Comparison of ENCODE assay signal across 13 mouse cellular contexts in genomic region chr4:141283879-141284411, GRCm38 (mm10). TPM values are rescaled to one million over a fixed set of nuclear protein-coding genes. Genes with fewer than 3 reads are reported as not detected.
DNase-seq lines count a peak whose midpoint lies in the region; ATAC-seq lines count a peak whose summit lies in the region.
"Had no signal": no experiment of that assay in that cellular context is flagged by ENCODE, and none has a peak within 500 bp of the region (broad histone marks: within the 10 kb centered on the region; RNA-seq: fewer than 3 reads in every experiment).

No protein-coding gene starts in this region.

- no peaks in the 10 kb centered on the region for H3K9me3 ChIP-seq in intestine, embryonic 16.5 days (ENCODE audit: control insufficient read depth, low read length)
- no peaks in the 10 kb centered on the region for H3K9me3 ChIP-seq in intestine, embryonic 15.5 days
- H3K9me3 ChIP-seq: liver, embryonic 15.5 days had no signal

- WGBS in intestine, embryonic 16.5 days, result 27% methylated on average over 8 of the region's 8 CpGs
- WGBS in intestine, embryonic 15.5 days, result 21% methylated on average over 8 of the region's 8 CpGs

- H3K27me3 ChIP-seq in intestine, embryonic 16.5 days (replicated peaks; ENCODE audit: control insufficient read depth, insufficient read depth, low read length), result no peaks in the 10 kb centered on the region
- peaks cover 10% of the 10 kb centered on the region for H3K27me3 ChIP-seq in intestine, embryonic 15.5 days (replicated peaks)

- H3K9ac ChIP-seq in intestine, embryonic 16.5 days (ENCODE audit: low read depth, low read length), result peak overlapping the region; percentile 41; the same call in 1 of the 2 replicates
- no peak overlapping the region for H3K9ac ChIP-seq in intestine, embryonic 15.5 days
- H3K9ac ChIP-seq: forebrain, postnatal 0 days; liver, embryonic 15.5 days had no signal

- no peak overlapping the region for H3K4me3 ChIP-seq in intestine, embryonic 16.5 days (ENCODE audit: low read length)
- H3K4me3 ChIP-seq in intestine, embryonic 15.5 days (replicated peaks), result no peak overlapping the region
- H3K4me3 ChIP-seq: liver, embryonic 15.5 days had no signal

- intact Hi-C loops in gastrocnemius, postnatal 14 days (cut with DNase I; ENCODE audit: low total_unique reads), result no loop called here

- no peaks in the 10 kb centered on the region for H3K36me3 ChIP-seq in intestine, embryonic 16.5 days (ENCODE audit: control insufficient read depth, insufficient read depth, low read length)
- H3K36me3 ChIP-seq in intestine, embryonic 15.5 days, result no peaks in the 10 kb centered on the region
- H3K36me3 ChIP-seq: liver, embryonic 15.5 days had no signal

- H3K27ac ChIP-seq in intestine, embryonic 16.5 days (ENCODE audit: low read length), result no peak overlapping the region
- no peak overlapping the region for H3K27ac ChIP-seq in intestine, embryonic 15.5 days
- H3K27ac ChIP-seq: liver, embryonic 15.5 days had no signal

- ATAC-seq in intestine, embryonic 16.5 days, result no peak
- no peak for ATAC-seq in intestine, embryonic 15.5 days
- ATAC-seq in inflammation-experienced regulatory T-cells, adult 6 months, result no peak
- ATAC-seq: forebrain, postnatal 0 days had no signal

- peaks cover 58% of the 10 kb centered on the region for H3K4me1 ChIP-seq in intestine, embryonic 16.5 days (ENCODE audit: control insufficient read depth, insufficient read depth, low read length)
- peaks cover 50% of the 10 kb centered on the region for H3K4me1 ChIP-seq in intestine, embryonic 15.5 days (replicated peaks)

- peak; percentile 28 for DNase-seq in gastrocnemius, postnatal 10 days
- no peak for DNase-seq in gastrocnemius, postnatal 14 days
- DNase-seq in 3134 (ENCODE audit: extremely low read depth, insufficient read length, low spot score), result peak; percentile 54
- DNase-seq in Muller cell, postnatal 12 days (ENCODE audit: inconsistent ontology term), result peak; percentile 53
- no peak for DNase-seq in B cell, adult 2 months
- DNase-seq: forebrain, postnatal 0 days; gastrocnemius, postnatal 36 days; kidney, postnatal 14 days had no signal

- H3K4me2 ChIP-seq in intestine, embryonic 16.5 days (ENCODE audit: low read depth, low read length), result no peak overlapping the region
- H3K4me2 ChIP-seq in intestine, embryonic 15.5 days (replicated peaks), result no peak overlapping the region
- H3K4me2 ChIP-seq: liver, embryonic 15.5 days had no signal

RNA-seq across cellular contexts. Expression of gene Epha2, which starts 17.1 kb away (rescaled TPM):
- 1 to 10 TPM; 3.9 to 5.9 TPM for total RNA-seq in gastrocnemius, postnatal 10 days (2021)
- 1 to 10 TPM; 2.9 to 3.7 TPM for total RNA-seq in gastrocnemius, postnatal 14 days (2021)
- polyA plus RNA-seq in intestine, embryonic 16.5 days (2015; fragmentation: Nextera tagmentation; extraction: Ambion mirVana), result 7.6 and 8.5 TPM in 2 replicates
- polyA plus RNA-seq in intestine, embryonic 15.5 days (2015; fragmentation: Nextera tagmentation; extraction: Ambion mirVana), result 6.7 and 7.2 TPM in 2 replicates
- not detected for polyA plus RNA-seq in inflammation-experienced regulatory T-cells, adult 6 months (2017; shearing (Covaris generic))

RNA-seq across cellular contexts. Expression of gene Arhgef19, which starts 44.6 kb away (rescaled TPM):
- 1 to 10 TPM; 2.6 to 3.2 TPM for total RNA-seq in gastrocnemius, postnatal 10 days (2021)
- 1 to 10 TPM; 1.3 to 1.4 TPM for total RNA-seq in gastrocnemius, postnatal 14 days (2021)
- 15.0 and 15.1 TPM in 2 replicates for polyA plus RNA-seq in intestine, embryonic 16.5 days (2015; fragmentation: Nextera tagmentation; extraction: Ambion mirVana)
- 16.3 and 17.8 TPM in 2 replicates for polyA plus RNA-seq in intestine, embryonic 15.5 days (2015; fragmentation: Nextera tagmentation; extraction: Ambion mirVana)
- polyA plus RNA-seq in inflammation-experienced regulatory T-cells, adult 6 months (2017; shearing (Covaris generic)), result not detected
- total RNA-seq: megakaryocyte-erythroid progenitor cell, adult 5-6 weeks had no signal

Comparison
In these comparisons a context has a peak if more than half of its experiments do, and no peak if none do; other contexts are left out.
1. DNase-seq: peak in gastrocnemius, postnatal 10 days (single experiment), 3134 (single experiment) and Muller cell, postnatal 12 days (single experiment); none in gastrocnemius, postnatal 14 days (single experiment) and B cell, adult 2 months (0 of 2).
2. RNA of gene Arhgef19, which starts 44.6 kb away (polyA plus RNA-seq): 16.3 to 17.8 TPM in intestine, embryonic 15.5 days and 15.0 to 15.1 TPM in intestine, embryonic 16.5 days; not detected in inflammation-experienced regulatory T-cells, adult 6 months; every median in the first group is over 10 times any median in the second.